Mouse (Mus musculus) neural tube, embryonic 11.5 days (tissue): ENCODE data around the gene Tmeff1. TPM values are rescaled to one million over a fixed set of nuclear protein-coding genes. Genes with fewer than 3 reads are reported as not detected.

Experiments used
- ATAC-seq: fragments of 200-750 bp; cut with Nextera tagmentation; 2 replicates; pipeline ENCODE4 v1.8.0; 2017; ENCODE audit warnings: moderate number of reproducible peaks, mild to moderate bottlenecking, moderate TSS enrichment, moderate library complexity; ENCODE audit not compliant: insufficient read depth, low FRiP score, low TSS enrichment
- DNase-seq: peaks from one replicate; pipeline ENCODE4 v3.0.0-alpha.2; 2015; ENCODE audit warnings: low spot score
- H3K27ac ChIP-seq: fragments of 300-500 bp; sonication (generic); 2 replicates; pipeline ENCODE4 v1.5.1; 2014; ENCODE audit warnings: low read depth, mild to moderate bottlenecking, low read length
- H3K27me3 ChIP-seq: fragments of 300-500 bp; sonication (generic); 2 replicates; pipeline ENCODE4 v1.6.1; 2014; ENCODE audit warnings: mild to moderate bottlenecking, low read length, mixed read lengths; ENCODE audit not compliant: control insufficient read depth, insufficient read depth
- H3K36me3 ChIP-seq: fragments of 300-500 bp; sonication (generic); 2 replicates; pipeline ENCODE4 v1.6.1; 2014; ENCODE audit warnings: mild to moderate bottlenecking, low read length, moderate library complexity, mixed read lengths; ENCODE audit not compliant: control insufficient read depth, insufficient read depth
- H3K4me1 ChIP-seq: fragments of 300-500 bp; sonication (generic); 2 replicates; pipeline ENCODE4 v1.6.1; 2014; ENCODE audit warnings: low read length, mixed read lengths; ENCODE audit not compliant: control insufficient read depth, insufficient read depth
- H3K4me2 ChIP-seq: fragments of 300-500 bp; sonication (generic); 2 replicates; pipeline ENCODE4 v1.6.1; 2014; ENCODE audit warnings: low read depth, mild to moderate bottlenecking, moderate library complexity
- H3K4me3 ChIP-seq: fragments of 300-500 bp; sonication (generic); 2 replicates; pipeline ENCODE4 v1.5.1; 2014; ENCODE audit warnings: low read depth, low read length
- H3K9ac ChIP-seq: fragments of 300-500 bp; sonication (generic); 2 replicates; pipeline ENCODE4 v1.6.1; 2014; ENCODE audit warnings: mild to moderate bottlenecking, low read length
- H3K9me3 ChIP-seq: fragments of 300-500 bp; sonication (generic); 2 replicates; pipeline ENCODE4 v1.6.1; 2016; ENCODE audit warnings: low read length; ENCODE audit not compliant: control insufficient read depth
- WGBS: fragments of 180-500 bp; shearing (Covaris S2); extraction: QIAGEN DNeasy Blood & Tissue Kit; methylation state at CpG from one replicate; pipeline ENCODE4 v1.1.7; 2014; 5-methylcytosine and 5-hydroxymethylcytosine counted together
- polyA plus RNA-seq: library from polyadenylated mRNA; unstranded; fragments of >200 nt; fragmentation: Nextera tagmentation; extraction: Ambion mirVana; gene quantifications from 2 replicates; pipeline ENCODE4 v1.2.1, GENCODE M21; 2014

Gene Tmeff1
- polyA plus RNA-seq, 1 experiment from 2014 or later: 261 TPM

DNA sequence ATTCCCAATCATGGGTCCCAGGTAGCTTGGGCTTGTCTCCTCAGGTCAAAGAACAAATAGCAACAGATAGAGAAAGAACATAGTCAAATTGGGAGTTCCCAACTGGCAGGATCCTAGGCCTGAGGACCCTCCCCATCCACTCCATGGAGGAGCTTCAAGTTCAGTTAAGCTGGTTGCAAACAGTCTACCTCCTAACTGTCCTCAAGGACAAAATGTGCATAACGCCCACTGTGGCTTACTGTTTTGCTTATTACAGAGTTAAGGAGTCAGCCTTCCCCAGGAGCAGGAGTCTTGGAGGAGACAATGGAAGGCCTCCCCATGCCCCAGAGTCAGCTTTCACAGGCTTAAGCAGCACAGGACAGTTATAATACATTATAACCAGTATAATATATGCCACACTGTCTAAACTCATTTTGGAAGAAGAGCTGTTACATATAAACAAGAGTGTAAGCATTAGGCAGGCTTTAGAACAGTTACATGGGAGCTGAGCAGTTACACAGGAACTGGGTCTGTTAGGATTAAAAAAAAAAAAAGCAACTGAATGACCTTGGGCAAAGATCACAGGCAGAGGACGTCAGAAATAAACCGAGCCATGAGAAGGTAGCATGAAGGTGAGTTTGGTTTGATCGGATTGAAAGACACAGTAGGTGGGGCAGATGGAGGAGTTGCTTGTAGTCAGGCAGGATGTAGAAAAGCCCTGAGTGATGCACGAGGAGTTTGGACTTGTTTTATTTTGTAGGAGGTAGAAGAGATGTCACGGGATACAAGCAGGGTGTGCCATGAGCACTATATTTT lies 41.7 kb upstream of the Tmeff1 start:
- Histone ChIP-seq H3K27ac (no peak overlapping the region), H3K9me3 (no peaks in the 10 kb centered on the region), H3K36me3 (no peaks in the 10 kb centered on the region), H3K9ac (no peak overlapping the region), H3K4me2 (no peak overlapping the region), H3K4me3 (no peak overlapping the region), H3K4me1 (peaks cover 62% of the 10 kb centered on the region), H3K27me3 (no peaks in the 10 kb centered on the region)
- WGBS: 79% methylated on average over 6 of the region's 6 CpGs
- ATAC-seq (no peak), DNase-seq (no peak)

DNA sequence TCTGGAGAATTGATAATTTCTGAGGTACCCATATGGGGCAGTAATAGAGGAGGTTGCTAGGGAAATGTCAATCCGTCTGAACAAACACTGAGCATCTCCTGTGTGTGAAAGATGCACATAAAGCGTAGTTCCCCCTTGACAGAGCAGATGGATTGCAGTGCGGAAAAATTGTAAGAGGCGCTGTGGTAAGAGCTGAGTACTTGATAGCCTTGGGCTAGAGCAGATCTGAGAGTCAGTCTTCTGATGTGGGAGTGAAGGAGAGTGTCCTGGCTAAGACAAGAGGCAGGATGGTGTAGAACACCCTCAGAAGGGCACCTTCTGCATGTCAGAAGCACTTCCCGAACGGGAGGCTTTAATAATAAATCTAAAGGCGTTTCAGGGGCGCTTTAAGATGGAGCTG lies 40.8 kb upstream of the Tmeff1 start:
- WGBS: 73% methylated on average over 8 of the region's 8 CpGs
- Histone ChIP-seq H3K36me3 (no peaks in the 10 kb centered on the region), H3K27ac (no peak overlapping the region), H3K4me2 (no peak overlapping the region), H3K4me3 (no peak overlapping the region), H3K27me3 (no peaks in the 10 kb centered on the region), H3K4me1 (peaks cover 63% of the 10 kb centered on the region), H3K9ac (no peak overlapping the region), H3K9me3 (no peaks in the 10 kb centered on the region)
- no peak for ATAC-seq
- DNase-seq: no peak

GRCm38 (mm10) chr4:48545966-48546365 lies 39.0 kb upstream of the Tmeff1 start:
- Histone ChIP-seq H3K4me3 (no peak overlapping the region), H3K4me2 (no peak overlapping the region), H3K9me3 (no peaks in the 10 kb centered on the region), H3K36me3 (no peaks in the 10 kb centered on the region), H3K27ac (no peak overlapping the region; the same call in 1 of the 2 replicates), H3K9ac (no peak overlapping the region), H3K4me1 (peaks cover 63% of the 10 kb centered on the region), H3K27me3 (no peaks in the 10 kb centered on the region)
- 60% methylated on average over 12 of the region's 12 CpGs for WGBS
- DNase-seq: no peak
- ATAC-seq: no peak

DNA sequence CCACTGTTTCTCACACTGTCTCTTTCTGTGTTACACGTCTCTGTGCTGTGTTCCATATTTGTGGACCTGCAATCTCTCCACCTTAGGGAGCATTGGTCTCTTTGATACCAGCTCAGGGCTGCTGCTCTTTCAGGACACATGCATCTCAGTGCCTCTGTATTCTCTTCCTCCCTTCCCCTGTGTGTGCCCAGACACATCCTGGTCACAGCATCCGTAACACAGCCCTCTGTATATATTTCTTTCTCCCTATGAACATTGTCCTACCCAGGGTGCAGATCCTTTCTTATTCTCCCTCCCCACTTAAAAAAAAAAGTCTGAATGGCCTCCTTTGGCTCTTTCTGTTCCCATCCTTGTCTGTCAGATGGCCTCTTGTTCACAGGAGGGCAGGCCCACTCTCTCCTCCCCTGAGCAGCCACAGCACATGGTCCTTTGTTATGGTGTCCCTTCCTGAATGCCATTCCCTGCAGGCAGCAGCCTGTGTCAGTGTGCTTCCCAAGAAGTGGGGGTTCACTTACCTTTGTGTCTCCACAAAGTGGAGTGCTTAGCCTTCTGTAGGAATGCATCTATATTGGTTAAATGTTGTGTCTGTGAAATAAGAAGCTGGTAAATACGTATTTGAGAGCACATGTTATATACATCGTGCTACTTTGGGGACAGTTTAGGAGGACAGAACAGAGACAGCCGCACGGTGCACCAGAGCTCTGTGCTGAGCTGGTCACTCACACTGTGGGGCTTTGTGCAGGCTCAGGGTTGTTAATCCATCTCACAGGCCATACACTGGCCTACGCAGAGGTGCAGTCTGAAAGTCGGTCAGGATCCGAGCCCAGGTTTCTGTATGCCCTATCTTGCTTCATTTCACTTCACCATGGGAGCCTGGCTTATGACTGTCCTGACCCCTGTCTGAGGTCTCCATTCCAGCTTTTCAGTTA lies 38.1 kb upstream of the Tmeff1 start:
- DNase-seq (peak; percentile 54), ATAC-seq (peak; percentile 76)
- H3K4me3 ChIP-seq: no peak overlapping the region
- H3K9me3 ChIP-seq: no peaks in the 10 kb centered on the region
- no peaks in the 10 kb centered on the region for H3K27me3 ChIP-seq
- WGBS: 35% methylated on average over 9 of the region's 9 CpGs
- H3K27ac ChIP-seq: peak overlapping the region; percentile 72
- no peaks in the 10 kb centered on the region for H3K36me3 ChIP-seq
- H3K4me2 ChIP-seq: peak overlapping the region; percentile 12; the same call in 1 of the 2 replicates
- H3K9ac ChIP-seq: peak overlapping the region; percentile 47
- H3K4me1 ChIP-seq: peaks cover 60% of the 10 kb centered on the region

- DNase-seq: no peak
- H3K27ac ChIP-seq: no peak overlapping the region
Observed at GRCm38 (mm10) chr4:48548393-48549045, 36.5 kb upstream of the Tmeff1 start.

DNA sequence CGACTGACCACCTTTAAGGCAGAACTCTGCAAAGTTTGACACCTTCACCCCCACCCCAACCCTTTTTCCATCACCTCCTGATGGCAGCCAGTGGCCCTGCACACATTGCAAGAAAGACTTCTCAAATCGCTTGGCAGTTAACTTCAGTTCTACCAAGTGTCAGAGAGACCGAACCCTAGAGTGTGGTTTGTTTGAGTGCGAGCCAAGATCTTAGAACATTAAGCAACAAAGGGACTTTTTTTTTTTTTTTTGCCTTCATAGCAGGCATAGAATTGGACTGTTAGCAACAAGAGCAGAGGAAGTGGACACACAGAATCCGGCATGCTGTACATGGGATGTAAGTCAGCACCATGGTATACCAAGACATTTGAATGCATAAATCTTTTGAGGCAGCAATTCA lies 35.3 kb upstream of the Tmeff1 start:
- whole genome bisulfite sequencing: 83% methylated on average over 5 of the region's 5 CpGs
- Histone ChIP-seq H3K9me3 (no peaks in the 10 kb centered on the region), H3K36me3 (0 out of 2 replicates have a peak, but pooled peaks cover 2% of the 10 kb centered on the region), H3K9ac (no peak overlapping the region), H3K4me3 (no peak overlapping the region), H3K27ac (no peak overlapping the region), H3K4me2 (no peak overlapping the region), H3K27me3 (no peaks in the 10 kb centered on the region), H3K4me1 (peaks cover 34% of the 10 kb centered on the region)
- no peak for DNase-seq
- ATAC-seq: no peak

More at GRCm38 (mm10) chr4:48548393-48549045, 36.5 kb upstream of the Tmeff1 start:
- Histone ChIP-seq H3K4me1 (peaks cover 45% of the 10 kb centered on the region), H3K4me2 (no peak overlapping the region), H3K36me3 (0 out of 2 replicates have a peak, but pooled peaks cover 2% of the 10 kb centered on the region), H3K9ac (no peak overlapping the region), H3K27me3 (no peaks in the 10 kb centered on the region), H3K9me3 (no peaks in the 10 kb centered on the region), H3K4me3 (no peak overlapping the region)
- no peak for ATAC-seq
- 54% methylated on average over 6 of the region's 6 CpGs for WGBS

- H3K9ac ChIP-seq: no peak overlapping the region
- H3K36me3 ChIP-seq: peaks cover 2% of the 10 kb centered on the region; the same call in 1 of the 2 replicates
- peaks cover 8% of the 10 kb centered on the region for H3K4me1 ChIP-seq
- H3K9me3 ChIP-seq: no peaks in the 10 kb centered on the region
- H3K4me3 ChIP-seq: no peak overlapping the region
- H3K27me3 ChIP-seq: no peaks in the 10 kb centered on the region
- 97% methylated on average over 27 of the region's 27 CpGs for WGBS
- DNase-seq (no peak), ATAC-seq (no peak)
- H3K4me2 ChIP-seq: no peak overlapping the region
- no peak overlapping the region for H3K27ac ChIP-seq
Observed at GRCm38 (mm10) chr4:48552486-48553064, 32.4 kb upstream of the Tmeff1 start.

GRCm38 (mm10) chr4:48554132-48554531 lies 30.8 kb upstream of the Tmeff1 start:
- Histone ChIP-seq H3K27me3 (no peaks in the 10 kb centered on the region), H3K4me2 (no peak overlapping the region), H3K27ac (no peak overlapping the region), H3K4me3 (no peak overlapping the region), H3K36me3 (peaks cover 5% of the 10 kb centered on the region), H3K9ac (no peak overlapping the region), H3K4me1 (no peaks in the 10 kb centered on the region), H3K9me3 (no peaks in the 10 kb centered on the region)
- ATAC-seq: no peak
- 93% methylated on average over 7 of the region's 7 CpGs for WGBS
- DNase-seq: no peak
